Mouse (Mus musculus): ENCODE results near the gene Socs3.
A peak's percentile ranks its signal among the peaks of the same experiment; 100 is the strongest.

Gene Socs3

GRCm38 (mm10) chr11:117969945-117970872 is at the start of gene Socs3:
Gene Socs3, minus strand, starts transcription at chr11:117970047.
- peak; percentile 91 for DNase-seq

- DNase-seq = no peak
These were observed 48.5 kb upstream of the Socs3 start for GRCm38 (mm10) chr11:118018328-118018727.

GRCm38 (mm10) chr11:118015381-118016145 is 45.7 kb upstream of the Socs3 start:
- DNase-seq = no peak

GRCm38 (mm10) chr11:118014391-118014995 is 44.6 kb upstream of the Socs3 start:
- DNase-seq = no peak

GRCm38 (mm10) chr11:118013339-118013738 is 43.5 kb upstream of the Socs3 start:
- no peak for DNase-seq

- DNase-seq = no peak
These were observed 42.7 kb upstream of the Socs3 start for GRCm38 (mm10) chr11:118012595-118012994.

GRCm38 (mm10) chr11:118009865-118010571 is 40.2 kb upstream of the Socs3 start:
- peak; percentile 81 for DNase-seq

- DNase-seq = no peak
These were observed 39.0 kb upstream of the Socs3 start for GRCm38 (mm10) chr11:118008843-118009242.

GRCm38 (mm10) chr11:118008144-118008805 is 38.4 kb upstream of the Socs3 start:
- DNase-seq = no peak

- peak; percentile 58 for DNase-seq
These were observed 37.8 kb upstream of the Socs3 start for GRCm38 (mm10) chr11:118007460-118008143.

- DNase-seq = no peak
These were observed 34.4 kb upstream of the Socs3 start for GRCm38 (mm10) chr11:118004217-118004616.

- DNase-seq = no peak
These were observed 33.9 kb upstream of the Socs3 start for GRCm38 (mm10) chr11:118003718-118004117.

GRCm38 (mm10) chr11:118003176-118003575 is 33.3 kb upstream of the Socs3 start:
- DNase-seq = no peak

GRCm38 (mm10) chr11:118000565-118001215 is 30.8 kb upstream of the Socs3 start:
- DNase-seq = no peak

- no peak for DNase-seq
These were observed 30.2 kb upstream of the Socs3 start for GRCm38 (mm10) chr11:118000083-118000482.

- no peak for DNase-seq
These were observed 29.6 kb upstream of the Socs3 start for GRCm38 (mm10) chr11:117999260-117999934.

- DNase-seq = no peak
These were observed 28.5 kb upstream of the Socs3 start for GRCm38 (mm10) chr11:117998356-117998755.

- no peak for DNase-seq
These were observed 27.2 kb upstream of the Socs3 start for GRCm38 (mm10) chr11:117997085-117997484.

- no peak for DNase-seq
These were observed 26.2 kb upstream of the Socs3 start for GRCm38 (mm10) chr11:117996066-117996465.

GRCm38 (mm10) chr11:117995661-117996060 is 25.8 kb upstream of the Socs3 start:
- no peak for DNase-seq
